Mouse (Mus musculus): ENCODE results near the gene Ikzf3. TPM values are rescaled to one million over a fixed set of nuclear protein-coding genes. Genes with fewer than 3 reads are reported as not detected.
A peak's percentile ranks its signal among the peaks of the same experiment; 100 is the strongest.

Gene Ikzf3
- total and polyA plus RNA-seq, 2 experiments = 0.37 to 1.1 TPM

DNA sequence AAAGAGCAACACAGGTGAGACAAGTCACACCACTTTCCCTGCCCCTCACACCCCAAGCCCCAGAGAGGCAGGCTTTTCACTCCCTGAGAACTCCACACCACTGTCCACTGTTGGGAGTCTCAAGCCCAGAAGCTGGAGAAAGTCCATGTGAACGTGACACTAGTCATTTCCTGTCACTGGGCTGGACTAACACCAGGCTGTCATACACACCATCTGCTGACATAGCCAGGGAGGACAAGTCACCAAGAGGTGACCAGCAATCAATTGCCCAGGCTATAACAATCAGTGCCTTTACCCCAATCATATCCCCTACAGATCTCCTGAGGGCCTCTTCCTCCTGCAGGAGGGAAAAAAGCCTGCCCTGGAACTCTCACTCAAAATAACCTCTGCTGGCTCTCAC lies 38.3 kb upstream of the Ikzf3 start:
- Histone ChIP-seq H3K27ac (replicated peaks; ENCODE audit: insufficient read depth, low read depth, low read length) (no peak overlapping the region), H3K36me3 (ENCODE audit: control insufficient read depth, insufficient read depth, low read length) (peaks cover 11% of the 10 kb centered on the region; the same call in 1 of the 2 replicates), H3K79me2 (ENCODE audit: control insufficient read depth, insufficient read depth, low read length) (peaks cover 16% of the 10 kb centered on the region), H3K4me3 (ENCODE audit: insufficient read depth, low read depth, low read length) (no peak overlapping the region), H3K27me3 (ENCODE audit: control insufficient read depth, insufficient read depth, low read length) (no peaks in the 10 kb centered on the region), H3K4me1 (ENCODE audit: control insufficient read depth, insufficient read depth, low read length) (peaks cover 46% of the 10 kb centered on the region), H3K9ac (ENCODE audit: low read depth, low read length) (0 out of 2 replicates have a peak overlapping the region, but pooled peaks have one; percentile 7)
- DNase-seq (ENCODE audit: extremely low read depth, low read depth, low spot score) = peak; percentile 60
- WGBS = 10% methylated on average over 1 of the region's 1 CpGs
- TF ChIP-seq CTCF (IDR thresholded peaks at IDR 0.05; ENCODE audit: low read depth, low read length) = no peak
- no peak for TF ChIP-seq POLR2A (IDR thresholded peaks at IDR 0.05; ENCODE audit: extremely low read depth, insufficient read depth, low read length)

DNA sequence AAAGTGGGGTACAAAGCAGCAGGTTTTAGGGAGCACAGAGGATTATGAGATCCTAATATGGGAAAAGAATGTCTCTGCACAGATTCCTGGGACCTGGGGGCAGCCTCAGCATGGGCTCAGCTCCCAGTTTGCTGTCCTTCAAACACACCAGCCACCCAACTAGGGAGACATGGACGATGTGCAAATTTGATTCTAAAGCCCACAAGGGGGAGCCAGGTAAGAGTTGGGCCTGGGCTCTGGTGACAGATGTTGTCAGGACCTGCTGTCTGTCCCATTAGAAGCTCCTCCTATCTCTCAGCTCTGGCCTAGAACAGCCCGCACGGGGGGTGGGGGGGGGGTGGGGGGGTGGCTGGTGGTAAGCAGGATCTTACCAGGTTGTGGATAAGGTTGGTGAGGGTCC lies 37.7 kb upstream of the Ikzf3 start:
- DNase-seq (ENCODE audit: extremely low read depth, low read depth, low spot score) = no peak

GRCm38 (mm10) chr11:98583265-98583552 lies 37.4 kb upstream of the Ikzf3 start:
- WGBS = 96% methylated on average over 3 of the region's 3 CpGs
- Histone ChIP-seq H3K27ac (replicated peaks; ENCODE audit: insufficient read depth, low read depth, low read length) (no peak overlapping the region), H3K36me3 (ENCODE audit: control insufficient read depth, insufficient read depth, low read length) (peaks cover 11% of the 10 kb centered on the region; the same call in 1 of the 2 replicates), H3K27me3 (ENCODE audit: control insufficient read depth, insufficient read depth, low read length) (no peaks in the 10 kb centered on the region), H3K9ac (ENCODE audit: low read depth, low read length) (no peak overlapping the region), H3K4me3 (ENCODE audit: insufficient read depth, low read depth, low read length) (no peak overlapping the region), H3K4me1 (ENCODE audit: control insufficient read depth, insufficient read depth, low read length) (peaks cover 41% of the 10 kb centered on the region), H3K79me2 (ENCODE audit: control insufficient read depth, insufficient read depth, low read length) (peaks cover 16% of the 10 kb centered on the region)
- TF ChIP-seq CTCF (IDR thresholded peaks at IDR 0.05; ENCODE audit: low read depth, low read length) (no peak), POLR2A (IDR thresholded peaks at IDR 0.05; ENCODE audit: extremely low read depth, insufficient read depth, low read length) (no peak)
- DNase-seq (ENCODE audit: extremely low read depth, low read depth, low spot score) = no peak

More for the DNA sequence above, 37.7 kb upstream of the Ikzf3 start:
- no peak overlapping the region for H3K9ac ChIP-seq (ENCODE audit: low read depth, low read length)
- peaks cover 41% of the 10 kb centered on the region for H3K4me1 ChIP-seq (ENCODE audit: control insufficient read depth, insufficient read depth, low read length)
- WGBS = 46% methylated on average over 3 of the region's 3 CpGs
- no peak overlapping the region for H3K27ac ChIP-seq (replicated peaks; ENCODE audit: insufficient read depth, low read depth, low read length)
- H3K79me2 ChIP-seq (ENCODE audit: control insufficient read depth, insufficient read depth, low read length) = peaks cover 16% of the 10 kb centered on the region
- no peaks in the 10 kb centered on the region for H3K27me3 ChIP-seq (ENCODE audit: control insufficient read depth, insufficient read depth, low read length)
- TF ChIP-seq POLR2A (IDR thresholded peaks at IDR 0.05; ENCODE audit: extremely low read depth, insufficient read depth, low read length) = no peak
- TF ChIP-seq CTCF (IDR thresholded peaks at IDR 0.05; ENCODE audit: low read depth, low read length) = no peak
- peaks cover 11% of the 10 kb centered on the region; the same call in 1 of the 2 replicates for H3K36me3 ChIP-seq (ENCODE audit: control insufficient read depth, insufficient read depth, low read length)
- H3K4me3 ChIP-seq (ENCODE audit: insufficient read depth, low read depth, low read length) = no peak overlapping the region

- Histone ChIP-seq H3K4me3 (ENCODE audit: insufficient read depth, low read depth, low read length) (no peak overlapping the region), H3K9ac (ENCODE audit: low read depth, low read length) (no peak overlapping the region), H3K79me2 (ENCODE audit: control insufficient read depth, insufficient read depth, low read length) (peaks cover 16% of the 10 kb centered on the region), H3K27me3 (ENCODE audit: control insufficient read depth, insufficient read depth, low read length) (no peaks in the 10 kb centered on the region), H3K4me1 (ENCODE audit: control insufficient read depth, insufficient read depth, low read length) (peaks cover 40% of the 10 kb centered on the region), H3K27ac (replicated peaks; ENCODE audit: insufficient read depth, low read depth, low read length) (no peak overlapping the region), H3K36me3 (ENCODE audit: control insufficient read depth, insufficient read depth, low read length) (peaks cover 11% of the 10 kb centered on the region; the same call in 1 of the 2 replicates)
- TF ChIP-seq POLR2A (IDR thresholded peaks at IDR 0.05; ENCODE audit: extremely low read depth, insufficient read depth, low read length) (no peak), CTCF (IDR thresholded peaks at IDR 0.05; ENCODE audit: low read depth, low read length) (no peak)
- WGBS = 92% methylated on average over 12 of the region's 12 CpGs
- DNase-seq (ENCODE audit: extremely low read depth, low read depth, low spot score) = no peak
These were observed 36.9 kb upstream of the Ikzf3 start for GRCm38 (mm10) chr11:98582551-98583264.

GRCm38 (mm10) chr11:98582030-98582388 lies 36.2 kb upstream of the Ikzf3 start:
- no peak for DNase-seq (ENCODE audit: extremely low read depth, low read depth, low spot score)
- H3K36me3 ChIP-seq (ENCODE audit: control insufficient read depth, insufficient read depth, low read length) = peaks cover 11% of the 10 kb centered on the region; the same call in 1 of the 2 replicates
- H3K4me1 ChIP-seq (ENCODE audit: control insufficient read depth, insufficient read depth, low read length) = peaks cover 38% of the 10 kb centered on the region
- no peak overlapping the region for H3K27ac ChIP-seq (replicated peaks; ENCODE audit: insufficient read depth, low read depth, low read length)
- TF ChIP-seq CTCF (IDR thresholded peaks at IDR 0.05; ENCODE audit: low read depth, low read length) (no peak), POLR2A (IDR thresholded peaks at IDR 0.05; ENCODE audit: extremely low read depth, insufficient read depth, low read length) (no peak)
- 88% methylated on average over 8 of the region's 8 CpGs for WGBS
- H3K4me3 ChIP-seq (ENCODE audit: insufficient read depth, low read depth, low read length) = no peak overlapping the region
- no peak overlapping the region for H3K9ac ChIP-seq (ENCODE audit: low read depth, low read length)
- no peaks in the 10 kb centered on the region for H3K27me3 ChIP-seq (ENCODE audit: control insufficient read depth, insufficient read depth, low read length)
- peaks cover 16% of the 10 kb centered on the region for H3K79me2 ChIP-seq (ENCODE audit: control insufficient read depth, insufficient read depth, low read length)
